Mouse (Mus musculus): ENCODE data around the gene Spata1.

DNA sequence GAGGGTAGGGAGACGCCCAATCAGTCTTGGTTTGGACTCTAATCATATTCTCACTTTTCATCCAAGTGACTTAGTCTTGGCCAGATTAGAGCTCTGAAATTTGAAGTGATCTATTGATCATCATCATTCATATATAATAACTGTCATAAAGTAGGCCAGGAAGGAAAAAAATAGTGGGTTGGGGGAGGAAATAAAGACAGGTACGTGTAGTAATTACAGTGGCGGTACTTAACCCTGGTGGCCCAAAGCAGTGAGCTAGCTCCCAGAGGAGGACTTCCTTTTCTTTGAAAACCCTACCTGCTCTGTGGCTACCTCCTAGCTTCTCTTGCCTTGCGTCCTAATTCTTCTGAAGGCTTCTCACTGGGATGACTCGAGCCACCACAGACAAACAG lies 1.3 kb upstream of the Spata1 start:
- TF ChIP-seq POLR2A (IDR thresholded peaks at IDR 0.05; ENCODE audit: control insufficient read depth, low read depth, low read length) (no peak), CTCF (IDR thresholded peaks at IDR 0.05; ENCODE audit: control insufficient read depth, insufficient read depth, insufficient replicate concordance, low read depth, low read length) (no peak)

Measured in testis, adult 2 months (tissue).